Mouse (Mus musculus): ENCODE measurements around the gene Gm10644.

The Gm10644 gene

DNA sequence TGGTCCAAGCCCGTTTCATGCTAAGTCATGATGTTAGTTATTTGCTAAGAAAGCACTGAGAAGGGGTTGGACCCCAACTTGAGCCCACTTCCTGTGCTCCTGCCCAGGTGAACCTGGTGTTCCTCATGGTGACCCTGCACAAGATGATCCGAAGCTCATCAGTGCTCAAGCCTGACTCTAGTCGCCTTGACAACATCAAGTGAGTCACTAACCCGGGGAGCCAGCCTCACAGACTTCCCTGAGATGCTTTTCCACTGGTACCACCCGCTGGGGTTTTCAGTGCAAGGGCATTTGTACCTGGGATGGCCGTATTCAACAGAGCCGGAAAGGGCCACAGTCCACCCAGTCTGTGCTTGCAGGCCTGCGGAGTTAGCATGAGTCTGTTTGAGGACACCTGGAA lies 19.6 kb downstream of the Gm10644 start:
- DNase-seq (ENCODE audit: low read depth), result no peak

DNA sequence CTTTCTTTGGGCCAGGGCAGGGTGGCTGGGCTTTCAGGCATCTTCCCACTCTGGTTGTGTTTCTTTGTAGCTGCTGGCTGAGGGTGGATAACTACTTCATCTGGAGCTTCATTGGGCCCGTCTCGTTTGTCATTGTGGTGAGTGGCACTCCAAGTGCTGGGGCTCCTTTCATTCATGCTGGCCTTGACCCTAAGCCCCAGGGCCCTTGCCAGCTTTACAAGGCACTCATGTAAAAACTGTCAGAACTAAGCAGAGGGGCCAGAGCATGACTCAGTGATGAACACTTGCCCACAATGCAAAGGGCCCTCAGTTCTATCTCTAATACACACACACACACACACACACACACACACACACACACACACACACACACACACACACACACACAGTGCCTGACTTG lies 20.0 kb downstream of the Gm10644 start:
- no peak for DNase-seq (ENCODE audit: low read depth)

DNA sequence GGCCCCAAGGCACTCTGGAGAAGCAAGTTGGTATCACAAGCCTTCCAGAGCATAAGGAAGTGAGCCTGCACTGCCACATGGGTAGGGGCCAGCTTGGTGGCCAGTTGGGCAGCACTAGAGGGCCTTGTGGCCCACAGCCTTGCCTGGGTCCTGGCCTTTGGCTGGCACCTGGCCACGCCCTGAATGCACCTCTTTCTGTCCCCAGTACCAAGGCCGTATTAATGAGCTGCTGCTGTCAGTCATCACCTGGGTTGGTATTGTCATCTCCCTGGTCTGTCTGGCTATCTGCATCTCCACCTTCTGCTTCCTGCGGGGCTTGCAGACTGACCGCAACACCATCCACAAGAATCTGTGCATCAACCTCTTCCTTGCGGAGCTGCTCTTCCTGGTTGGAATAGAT lies 20.8 kb downstream of the Gm10644 start:
- no peak for DNase-seq (ENCODE audit: low read depth)

DNA sequence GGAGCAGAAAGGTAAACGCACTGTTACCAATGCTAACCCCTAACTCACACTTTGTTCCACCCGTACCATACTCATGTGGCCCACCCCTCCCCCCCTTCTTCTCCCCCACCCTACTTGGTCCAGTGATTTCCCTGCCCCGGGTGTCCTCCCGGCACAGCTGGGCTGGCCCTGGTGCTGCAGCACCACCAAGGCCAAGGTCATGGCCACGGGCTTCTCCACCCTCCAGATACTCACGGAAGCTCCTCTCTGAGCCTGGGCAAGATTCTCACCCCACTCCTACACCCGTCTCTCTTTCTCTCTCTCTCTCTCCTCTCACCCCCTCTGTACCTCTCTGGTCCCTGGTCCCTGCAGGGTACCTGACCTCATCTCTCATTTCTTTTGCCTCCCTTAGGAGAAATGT lies 28.7 kb downstream of the Gm10644 start:
- no peak for DNase-seq (ENCODE audit: low read depth)

DNA sequence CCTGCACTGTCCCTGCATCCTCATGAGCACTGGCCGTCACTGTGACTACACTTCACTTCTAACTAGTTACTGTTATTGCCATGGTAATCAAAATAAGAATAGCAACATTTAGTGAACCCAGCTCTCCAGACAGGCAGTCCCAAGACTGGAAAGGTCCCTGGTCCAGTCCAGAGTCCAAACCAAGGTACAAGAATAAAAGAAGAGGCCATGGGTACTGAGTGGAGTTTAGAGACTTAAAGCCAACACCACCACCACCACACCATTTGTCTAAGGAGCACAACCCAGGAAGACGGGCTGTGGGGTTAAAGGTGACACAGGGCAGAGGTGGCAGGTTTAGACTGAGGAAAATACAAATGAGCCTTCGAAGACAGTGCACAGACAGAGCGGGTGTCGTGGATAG lies 30.4 kb downstream of the Gm10644 start:
- no peak for DNase-seq (ENCODE audit: low read depth)

DNA sequence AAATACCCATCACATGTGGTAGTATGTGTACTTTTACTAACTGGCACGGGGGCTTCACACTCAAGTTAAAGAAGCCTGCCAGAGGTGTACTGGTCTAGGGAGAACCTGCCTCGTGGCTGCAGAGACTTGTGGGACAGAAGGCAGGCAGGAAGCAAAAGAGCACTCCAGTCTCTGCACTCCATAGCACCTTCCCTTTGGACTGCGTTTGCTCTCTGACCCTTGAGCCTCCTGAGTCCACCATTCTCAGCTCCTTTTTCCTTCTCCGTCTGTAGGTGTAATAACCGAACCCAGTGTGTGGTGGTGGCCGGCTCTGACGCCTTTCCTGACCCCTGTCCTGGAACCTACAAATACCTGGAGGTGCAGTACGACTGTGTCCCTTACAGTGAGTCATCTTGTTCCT lies 32.3 kb downstream of the Gm10644 start:
- DNase-seq (ENCODE audit: low read depth), result no peak

DNA sequence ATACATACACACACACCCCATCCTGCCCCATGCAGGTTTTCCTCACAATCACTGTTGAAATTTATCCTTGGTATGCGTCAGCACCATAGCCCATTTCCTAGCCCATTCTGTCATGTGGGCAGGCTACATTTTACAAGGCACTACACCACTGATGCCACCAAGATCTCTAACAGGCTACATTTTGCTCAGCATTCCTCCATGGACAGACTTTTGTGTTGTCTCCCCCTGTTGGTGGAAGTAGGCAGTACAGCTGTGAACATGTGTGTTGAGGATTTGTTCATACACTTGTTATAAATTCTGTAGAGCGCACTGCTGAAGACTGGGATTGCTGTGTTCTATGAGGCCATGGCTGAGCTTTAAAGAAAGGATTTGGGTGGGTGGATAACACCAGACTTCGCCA lies 33.4 kb downstream of the Gm10644 start:
- DNase-seq (ENCODE audit: low read depth), result peak; percentile 63

DNA sequence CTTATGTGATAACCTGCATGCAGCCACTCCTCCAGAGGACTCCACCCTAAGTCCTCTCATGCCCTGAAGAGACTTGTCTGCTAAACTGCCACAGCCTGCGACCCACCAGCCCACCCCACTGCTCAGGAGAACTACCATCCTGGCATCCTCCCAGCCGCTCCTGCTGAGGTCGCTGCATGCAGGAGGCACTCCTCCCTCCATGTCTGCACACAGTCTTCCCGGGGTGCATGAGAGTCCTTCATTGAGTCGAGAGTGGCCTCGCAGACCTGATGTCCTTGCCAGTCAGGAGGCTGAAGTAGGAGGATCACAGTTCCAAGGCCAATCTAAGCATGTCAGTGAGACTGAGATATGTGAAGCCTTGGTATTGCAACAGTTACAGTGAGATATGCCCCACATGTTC lies 37.4 kb downstream of the Gm10644 start:
- DNase-seq (ENCODE audit: low read depth), result no peak

DNA sequence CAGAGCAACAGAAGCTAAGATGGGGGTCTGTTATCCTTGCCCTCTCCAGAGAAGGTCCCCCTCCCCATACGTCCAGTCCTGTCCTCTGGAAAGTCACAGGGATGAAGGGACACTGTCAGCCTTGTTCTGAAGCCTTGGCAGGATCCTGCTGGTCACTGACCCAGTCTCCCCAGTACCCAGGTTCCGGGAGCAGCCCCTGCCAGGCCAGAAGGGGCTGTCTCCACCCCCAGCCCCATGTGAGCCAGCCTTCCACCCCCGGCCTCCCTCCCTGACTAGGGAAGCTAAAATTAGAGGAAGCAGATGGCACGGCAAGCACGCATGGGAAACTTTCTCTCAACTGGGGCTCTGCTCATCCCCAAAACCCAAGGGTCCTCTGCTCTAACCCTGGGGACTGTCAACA lies 39.0 kb downstream of the Gm10644 start:
- DNase-seq (ENCODE audit: low read depth), result no peak

DNA sequence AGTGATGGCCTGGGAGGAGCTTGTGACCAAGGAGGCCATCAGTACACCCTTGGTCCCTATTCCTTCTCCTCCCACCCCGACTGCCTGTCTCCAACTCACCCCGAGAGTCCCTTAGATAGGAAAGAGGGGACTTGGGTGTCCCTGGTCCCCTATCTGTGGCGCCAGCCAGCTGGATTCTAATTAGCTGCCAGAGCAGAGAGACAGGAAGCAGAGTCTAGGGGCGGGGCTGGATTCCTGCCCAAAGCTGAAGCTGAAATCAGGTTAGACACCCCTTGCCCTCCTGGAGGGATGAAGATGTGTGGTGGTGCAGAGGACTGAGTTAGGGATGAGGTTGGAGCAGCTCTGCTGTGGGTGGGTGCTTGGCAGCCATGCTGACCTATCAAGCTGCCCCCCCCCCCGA lies 40.1 kb downstream of the Gm10644 start:
- no peak for DNase-seq (ENCODE audit: low read depth)

DNA sequence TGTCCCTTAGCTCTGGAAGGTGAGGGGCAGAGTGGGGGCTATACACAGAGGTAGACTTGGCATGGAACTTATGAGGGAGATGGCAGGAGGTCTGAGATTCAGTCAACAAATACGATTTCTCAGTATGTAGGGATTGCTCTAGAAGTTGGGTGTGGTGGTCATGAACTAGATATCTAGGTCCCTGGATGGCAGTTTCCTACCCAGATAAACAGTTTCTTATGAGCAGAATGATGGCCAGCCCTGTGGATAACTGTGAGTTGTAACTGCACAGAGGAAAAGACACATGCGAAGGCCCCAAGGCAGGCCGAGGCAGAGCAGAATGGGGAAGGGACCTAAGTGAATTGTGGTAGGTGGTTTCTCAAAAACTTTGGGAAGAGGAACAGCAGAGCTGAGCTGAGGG lies 40.8 kb downstream of the Gm10644 start:
- DNase-seq (ENCODE audit: low read depth), result no peak

DNA sequence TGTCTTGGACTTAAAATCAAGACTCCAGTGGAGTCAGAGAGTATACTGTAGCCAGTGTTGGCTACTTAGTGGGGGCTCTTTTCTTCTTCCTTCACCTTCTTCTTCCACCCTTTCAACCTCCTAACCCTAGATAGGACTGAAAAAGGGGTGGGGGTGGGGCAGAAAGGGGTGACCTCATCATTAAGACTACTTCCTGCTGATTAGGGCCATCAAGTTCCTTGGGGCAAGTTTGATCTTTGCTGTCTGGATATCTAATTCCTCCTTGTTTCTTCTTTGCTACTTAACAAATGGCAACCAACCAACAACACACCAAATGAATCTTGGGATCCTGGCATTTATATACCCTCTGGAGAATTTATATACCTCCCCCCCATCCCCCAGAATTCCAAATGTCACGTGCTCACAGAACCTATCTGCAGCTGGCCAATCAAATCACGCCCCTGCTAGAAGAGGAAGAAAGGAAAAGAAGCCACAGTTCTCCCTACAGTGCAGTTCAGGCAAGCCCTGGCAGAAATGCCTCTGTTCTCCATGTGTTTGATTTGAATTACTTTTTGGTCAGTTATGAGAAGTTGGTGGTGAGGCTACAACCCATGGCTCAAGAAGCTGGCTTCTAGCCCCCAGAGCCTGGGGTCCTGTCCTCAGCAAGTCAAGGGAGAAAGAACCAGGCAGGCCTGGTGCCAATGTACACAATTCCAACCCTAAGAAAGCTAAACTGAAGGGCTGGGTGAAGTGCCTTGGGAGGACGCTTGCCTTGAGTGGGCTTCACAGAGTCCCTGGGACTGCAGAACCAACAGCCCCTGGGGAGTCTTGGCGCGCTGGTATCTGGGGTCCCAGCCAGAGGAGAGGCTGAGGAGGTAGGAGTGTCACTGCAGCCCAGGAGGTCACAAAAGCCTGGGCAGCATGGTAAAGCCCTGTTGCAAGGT lies 42.9 kb downstream of the Gm10644 start:
- DNase-seq (ENCODE audit: low read depth), result no peak

DNA sequence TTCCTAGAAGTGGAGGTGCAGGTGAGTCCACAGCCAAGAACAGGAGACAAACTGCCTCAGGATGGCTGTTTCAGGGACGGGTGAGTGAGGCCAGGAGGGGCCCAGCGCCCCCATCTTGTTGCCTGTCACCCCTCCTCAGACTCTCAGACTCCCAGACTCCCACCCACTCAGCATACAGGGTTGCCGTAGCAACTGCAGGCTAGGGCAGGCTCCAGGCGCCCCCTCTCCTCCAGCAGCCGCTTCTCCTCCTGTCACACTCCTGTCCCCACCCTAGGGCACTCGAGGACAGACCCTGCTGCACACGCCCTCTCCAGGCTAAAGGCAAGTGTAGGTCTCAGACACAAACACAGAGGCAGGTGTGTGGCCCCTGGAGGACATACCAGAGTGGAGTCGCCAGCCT lies 45.7 kb downstream of the Gm10644 start:
- no peak for DNase-seq (ENCODE audit: low read depth)

DNA sequence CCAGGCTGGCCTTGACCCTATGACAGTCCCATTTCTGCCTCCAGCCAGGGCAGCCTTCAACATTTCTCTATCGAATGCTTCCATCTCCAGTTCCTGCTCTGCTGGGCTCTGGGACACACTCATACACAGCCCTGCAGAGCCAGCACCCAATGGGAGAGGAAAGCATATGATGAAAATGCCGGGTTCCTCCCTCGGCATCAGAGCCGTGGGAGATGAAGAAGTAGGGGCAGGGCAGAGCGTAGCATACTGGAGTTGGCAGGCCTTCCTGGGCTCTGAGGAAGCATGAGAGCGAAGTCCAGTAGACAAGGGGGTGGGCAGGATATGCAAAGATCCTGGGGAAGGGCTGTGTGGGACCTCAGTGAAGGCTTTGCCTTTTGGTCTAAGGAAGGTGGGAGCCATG lies 46.4 kb downstream of the Gm10644 start:
- no peak for DNase-seq (ENCODE audit: low read depth)

DNA sequence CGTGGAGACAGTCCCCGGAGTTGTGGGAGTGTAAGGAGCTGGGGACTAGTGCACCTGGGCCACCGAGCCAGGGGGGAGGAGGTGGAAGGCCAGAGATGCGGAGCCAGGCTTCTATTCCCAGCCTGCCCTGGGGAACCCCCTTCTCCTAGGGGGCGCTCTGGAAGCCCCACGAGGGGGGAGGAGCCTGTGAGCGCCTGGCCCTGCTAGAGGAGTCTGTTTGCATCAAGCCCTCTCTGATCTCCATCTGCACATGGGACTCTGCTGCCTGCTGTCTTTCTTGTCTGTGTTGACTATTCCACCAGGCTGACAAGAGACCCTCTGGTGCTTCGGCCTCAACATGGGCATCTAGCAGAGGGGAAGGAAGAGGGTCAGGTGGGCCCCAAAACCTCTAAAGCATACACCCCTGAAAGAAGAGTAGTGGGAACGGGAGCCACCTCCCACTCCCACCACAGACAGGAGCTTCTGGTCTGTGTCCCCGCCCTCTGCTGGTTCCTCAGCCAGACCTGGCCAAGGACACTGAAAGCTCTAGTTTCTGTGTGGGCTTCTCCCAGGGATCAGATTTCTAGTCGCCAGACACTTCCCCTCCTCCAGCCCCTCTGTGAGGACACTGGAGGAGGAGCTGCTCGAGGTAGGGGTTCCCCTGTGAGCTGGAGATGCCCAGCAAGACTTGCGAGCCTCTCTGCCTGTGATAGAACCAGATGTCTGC lies 51.9 kb downstream of the Gm10644 start:
- DNase-seq (ENCODE audit: low read depth), result no peak

DNA sequence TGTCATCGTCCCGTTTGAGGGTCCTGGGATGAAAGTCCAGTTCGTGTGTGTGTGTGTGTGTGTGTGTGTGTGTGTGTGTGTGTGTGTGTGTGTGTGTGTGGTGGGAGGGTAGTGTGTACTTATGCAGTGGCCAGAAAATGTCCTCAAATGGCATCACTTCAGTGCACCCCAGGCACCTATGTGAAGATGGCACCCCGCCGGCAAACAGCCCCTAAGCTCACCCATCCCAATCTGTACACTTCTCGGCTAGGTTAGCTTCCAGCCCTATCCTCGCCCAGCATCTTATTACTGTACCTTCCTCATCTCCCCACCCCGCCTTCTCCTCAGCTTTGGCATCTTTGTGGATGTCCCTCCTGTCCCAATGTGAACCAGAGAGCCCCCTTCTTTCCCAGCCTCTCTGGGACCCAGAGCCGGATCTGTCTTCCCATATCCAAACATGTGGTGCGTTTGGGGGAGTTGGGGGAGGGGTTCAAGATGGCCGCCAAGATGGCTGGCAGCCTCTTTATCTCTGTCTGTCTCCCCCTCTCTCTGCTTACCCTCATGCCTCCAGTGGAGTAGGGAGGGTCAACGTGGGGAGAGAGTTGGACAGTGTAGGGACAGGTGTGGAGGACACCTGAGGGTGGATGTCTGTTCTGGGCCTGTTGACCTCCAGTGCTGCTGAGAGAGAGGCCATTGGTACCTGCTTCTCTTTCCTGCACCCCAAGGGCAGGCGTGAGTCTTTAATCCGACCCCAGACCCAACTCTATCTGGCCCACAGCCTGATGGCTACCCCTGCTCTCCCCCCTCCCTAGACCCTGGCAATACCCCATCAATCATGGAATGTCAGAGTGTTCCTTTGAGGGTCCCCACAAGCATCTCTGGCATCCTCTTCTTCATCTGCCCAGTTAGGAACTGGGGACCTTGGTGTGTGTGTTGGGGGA lies 53.2 kb downstream of the Gm10644 start:
- no peak for DNase-seq (ENCODE audit: low read depth)

DNA sequence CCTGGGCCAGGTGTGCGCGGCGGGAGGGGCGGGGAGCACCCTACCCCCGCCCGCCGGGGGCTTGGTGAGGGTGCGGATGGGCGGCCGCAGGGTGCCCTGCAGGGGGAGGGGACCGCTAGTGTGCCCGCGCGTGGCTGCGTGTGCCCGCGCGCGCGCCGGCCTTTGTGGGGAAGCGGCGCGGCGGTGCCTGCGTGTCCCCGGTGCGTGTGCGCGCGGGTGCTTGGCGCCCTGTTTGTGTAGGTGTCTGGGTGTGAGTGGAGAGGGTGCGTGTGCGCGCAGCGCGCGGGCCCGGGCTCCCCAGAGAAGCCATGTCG lies 54.1 kb downstream of the Gm10644 start:
- no peak for DNase-seq (ENCODE audit: low read depth)

DNA sequence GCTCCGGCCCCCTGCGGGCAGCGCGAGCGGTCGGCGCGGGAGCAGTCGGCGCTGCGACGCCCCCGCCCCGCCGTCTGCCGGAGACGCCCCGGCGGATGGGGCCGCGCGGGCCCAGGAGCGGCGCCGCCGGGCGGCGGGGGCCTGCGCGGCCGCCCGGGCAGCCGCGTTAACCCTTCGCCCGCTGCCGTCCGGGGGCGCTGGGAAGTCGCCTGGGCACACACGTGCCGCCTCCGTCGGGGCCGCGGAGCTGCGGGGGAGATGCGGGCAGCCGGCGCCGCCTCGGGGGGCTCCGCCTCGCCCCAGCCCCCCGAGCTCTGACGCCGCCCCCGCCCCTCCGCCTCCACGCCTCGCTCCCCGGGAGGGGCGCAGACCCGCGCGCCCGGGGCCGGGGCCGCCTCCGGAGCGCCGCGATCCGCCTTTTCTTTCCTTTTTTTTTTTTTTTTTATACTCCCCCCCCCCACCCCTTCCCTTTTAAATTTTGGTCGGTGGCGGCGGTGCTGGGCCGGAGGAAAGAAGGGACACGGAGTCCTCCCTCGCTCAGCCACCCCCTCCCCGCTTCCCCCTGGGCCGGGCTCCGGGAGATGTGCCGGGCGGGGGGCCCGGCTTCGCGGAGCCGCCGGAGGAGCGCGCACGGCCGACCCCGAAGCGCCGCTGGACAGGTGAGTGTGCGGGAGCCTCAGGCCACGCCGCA lies 54.6 kb downstream of the Gm10644 start:
- no peak for DNase-seq (ENCODE audit: low read depth)

DNA sequence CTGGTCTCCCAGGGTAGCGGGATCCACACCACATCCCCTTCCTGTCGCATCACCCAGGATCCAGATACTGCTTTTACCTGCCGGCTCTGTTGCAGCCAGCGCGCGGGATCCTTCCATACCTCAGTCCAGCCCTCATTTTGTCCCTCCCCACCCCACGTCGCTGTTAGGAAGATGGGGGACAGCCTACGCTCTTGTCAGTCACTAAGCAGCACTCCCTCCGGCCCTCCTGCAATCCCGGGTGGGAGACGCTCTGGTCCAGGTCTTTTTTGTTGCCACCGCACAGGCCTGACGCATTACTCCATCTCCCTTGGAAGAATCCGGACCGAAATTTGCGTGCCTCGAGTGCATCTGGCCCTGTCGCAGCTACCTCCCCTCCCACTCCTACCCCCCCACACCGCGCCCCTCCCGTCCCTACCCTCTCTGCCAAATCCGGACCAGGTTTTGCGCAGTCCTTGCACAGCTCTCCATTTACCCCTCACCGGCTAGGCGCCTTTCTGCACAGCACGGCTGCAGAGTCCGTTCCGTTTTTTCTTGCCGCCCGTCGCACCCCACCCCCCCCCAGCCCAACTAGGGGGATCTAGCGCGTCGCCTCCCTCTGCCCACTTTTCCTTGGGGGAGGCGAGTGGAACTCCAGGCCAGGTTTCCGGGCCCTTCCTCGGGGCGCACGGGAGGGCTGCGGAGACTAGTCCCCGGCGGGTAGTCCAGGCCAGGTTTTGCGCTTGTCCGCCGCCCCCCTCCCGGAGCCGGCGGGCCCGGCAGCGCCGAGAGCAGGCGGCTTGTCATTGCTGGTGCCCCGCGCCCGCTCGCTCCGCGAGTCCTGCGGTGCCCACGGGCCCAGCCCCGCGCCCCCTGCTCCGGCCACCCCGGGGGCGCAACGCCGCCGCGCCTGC lies 55.4 kb downstream of the Gm10644 start, which contains the start of gene Adgrl1:
Gene Adgrl1, plus strand, starts transcription at position 743 of the 890 bp plus-strand sequence.
- peak; percentile 47 for DNase-seq (ENCODE audit: low read depth)

DNA sequence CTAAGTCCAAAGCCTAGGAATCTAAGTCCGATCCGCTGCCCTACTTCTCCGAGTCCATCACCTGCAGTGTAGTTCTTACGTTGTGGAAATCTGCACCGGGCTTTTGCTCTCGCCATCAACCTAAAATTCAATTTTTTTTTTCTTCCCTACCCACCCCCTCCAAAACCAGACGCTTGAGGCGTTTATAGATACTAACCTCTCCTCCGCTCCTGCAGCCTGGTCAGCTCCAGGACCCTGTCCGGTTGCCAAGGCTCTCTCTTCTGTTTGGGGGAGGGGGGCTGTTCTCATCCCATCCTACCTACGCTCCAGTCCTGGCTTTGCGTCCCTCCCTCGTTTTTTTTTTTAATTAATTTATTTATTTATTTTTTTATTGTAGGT lies 56.0 kb downstream of the Gm10644 start:
- DNase-seq (ENCODE audit: low read depth), result no peak

DNA sequence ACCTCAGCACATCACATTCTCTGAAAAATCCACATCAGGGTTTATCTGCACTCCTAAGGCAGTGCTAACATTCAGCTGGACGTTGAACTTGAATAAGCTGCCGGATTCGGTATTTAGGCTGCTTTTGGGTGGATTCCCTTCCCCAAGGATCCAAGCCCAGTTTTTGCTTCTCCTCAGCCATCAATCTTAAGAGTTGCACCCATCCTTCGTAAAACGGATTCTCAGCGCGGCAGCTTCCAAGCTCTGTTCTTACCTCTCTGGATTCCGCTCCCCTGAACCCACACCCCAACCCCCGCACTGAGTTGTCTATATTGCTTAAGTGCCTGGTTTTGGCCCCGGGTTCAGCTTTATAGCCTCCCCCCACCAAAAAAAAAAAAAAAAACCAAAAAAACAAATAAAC lies 56.5 kb downstream of the Gm10644 start:
- no peak for DNase-seq (ENCODE audit: low read depth)
